Mouse (Mus musculus): ENCODE data around the gene Fkbp15. TPM values are rescaled to one million over a fixed set of nuclear protein-coding genes. Genes with fewer than 3 reads are reported as not detected.
A peak's percentile ranks its signal among the peaks of the same experiment; 100 is the strongest.

Gene Fkbp15
- polyA plus RNA-seq, 1 experiment = 26.1 TPM

- Histone ChIP-seq H3K4me3 (ENCODE audit: insufficient read depth, low read length) (no peak overlapping the region), H3K4me1 (ENCODE audit: control insufficient read depth, insufficient read depth, low read length) (no peaks in the 10 kb centered on the region), H3K27ac (ENCODE audit: insufficient read depth, low read length) (no peak overlapping the region)
- TF ChIP-seq CTCF (IDR thresholded peaks at IDR 0.05; ENCODE audit: extremely low read depth, insufficient read depth, low read length) = peak; percentile 19; the same call in 1 of the 2 replicates
- TF ChIP-seq POLR2A (IDR thresholded peaks at IDR 0.05; ENCODE audit: extremely low read depth, insufficient read depth, low read length) = no peak
These were observed 28.4 kb downstream of the Fkbp15 start for GRCm38 (mm10) chr4:62331977-62332376.

- Histone ChIP-seq H3K4me3 (ENCODE audit: insufficient read depth, low read length) (no peak overlapping the region), H3K4me1 (ENCODE audit: control insufficient read depth, insufficient read depth, low read length) (no peaks in the 10 kb centered on the region)
- TF ChIP-seq CTCF (IDR thresholded peaks at IDR 0.05; ENCODE audit: extremely low read depth, insufficient read depth, low read length) (no peak), POLR2A (IDR thresholded peaks at IDR 0.05; ENCODE audit: extremely low read depth, insufficient read depth, low read length) (no peak)
These were observed 31.2 kb downstream of the Fkbp15 start for GRCm38 (mm10) chr4:62328941-62329660.

GRCm38 (mm10) chr4:62326111-62326510 is 34.2 kb downstream of the Fkbp15 start:
- Histone ChIP-seq H3K4me1 (ENCODE audit: control insufficient read depth, insufficient read depth, low read length) (no peaks in the 10 kb centered on the region), H3K27ac (ENCODE audit: insufficient read depth, low read length) (no peak overlapping the region), H3K4me3 (ENCODE audit: insufficient read depth, low read length) (no peak overlapping the region)
- TF ChIP-seq POLR2A (IDR thresholded peaks at IDR 0.05; ENCODE audit: extremely low read depth, insufficient read depth, low read length) = no peak
- no peak for TF ChIP-seq CTCF (IDR thresholded peaks at IDR 0.05; ENCODE audit: extremely low read depth, insufficient read depth, low read length)

More at GRCm38 (mm10) chr4:62328941-62329660, 31.2 kb downstream of the Fkbp15 start:
- no peak overlapping the region; the same call in 1 of the 2 replicates for H3K27ac ChIP-seq (ENCODE audit: insufficient read depth, low read length)

- TF ChIP-seq POLR2A (IDR thresholded peaks at IDR 0.05; ENCODE audit: extremely low read depth, insufficient read depth, low read length) = no peak
- TF ChIP-seq CTCF (IDR thresholded peaks at IDR 0.05; ENCODE audit: extremely low read depth, insufficient read depth, low read length) = no peak
- no peaks in the 10 kb centered on the region for H3K4me1 ChIP-seq (ENCODE audit: control insufficient read depth, insufficient read depth, low read length)
- no peak overlapping the region for H3K27ac ChIP-seq (ENCODE audit: insufficient read depth, low read length)
- no peak overlapping the region for H3K4me3 ChIP-seq (ENCODE audit: insufficient read depth, low read length)
These were observed 37.7 kb downstream of the Fkbp15 start for GRCm38 (mm10) chr4:62322684-62323083.

GRCm38 (mm10) chr4:62318294-62318693 is 42.1 kb downstream of the Fkbp15 start:
- no peak overlapping the region for H3K4me3 ChIP-seq (ENCODE audit: insufficient read depth, low read length)
- no peaks in the 10 kb centered on the region for H3K4me1 ChIP-seq (ENCODE audit: control insufficient read depth, insufficient read depth, low read length)
- no peak for TF ChIP-seq CTCF (IDR thresholded peaks at IDR 0.05; ENCODE audit: extremely low read depth, insufficient read depth, low read length)
- no peak for TF ChIP-seq POLR2A (IDR thresholded peaks at IDR 0.05; ENCODE audit: extremely low read depth, insufficient read depth, low read length)
- H3K27ac ChIP-seq (ENCODE audit: insufficient read depth, low read length) = no peak overlapping the region

- Histone ChIP-seq H3K4me3 (ENCODE audit: insufficient read depth, low read length) (no peak overlapping the region), H3K4me1 (ENCODE audit: control insufficient read depth, insufficient read depth, low read length) (no peaks in the 10 kb centered on the region), H3K27ac (ENCODE audit: insufficient read depth, low read length) (no peak overlapping the region)
- TF ChIP-seq POLR2A (IDR thresholded peaks at IDR 0.05; ENCODE audit: extremely low read depth, insufficient read depth, low read length) (no peak), CTCF (IDR thresholded peaks at IDR 0.05; ENCODE audit: extremely low read depth, insufficient read depth, low read length) (no peak)
These were observed 43.9 kb downstream of the Fkbp15 start for GRCm38 (mm10) chr4:62316456-62316855.

GRCm38 (mm10) chr4:62314516-62314915 is 45.8 kb downstream of the Fkbp15 start:
- TF ChIP-seq CTCF (IDR thresholded peaks at IDR 0.05; ENCODE audit: extremely low read depth, insufficient read depth, low read length) (no peak), POLR2A (IDR thresholded peaks at IDR 0.05; ENCODE audit: extremely low read depth, insufficient read depth, low read length) (no peak)
- H3K27ac ChIP-seq (ENCODE audit: insufficient read depth, low read length) = no peak overlapping the region
- no peak overlapping the region for H3K4me3 ChIP-seq (ENCODE audit: insufficient read depth, low read length)
- no peaks in the 10 kb centered on the region for H3K4me1 ChIP-seq (ENCODE audit: control insufficient read depth, insufficient read depth, low read length)

GRCm38 (mm10) chr4:62313641-62314211 is 46.6 kb downstream of the Fkbp15 start:
- Histone ChIP-seq H3K4me1 (ENCODE audit: control insufficient read depth, insufficient read depth, low read length) (no peaks in the 10 kb centered on the region), H3K27ac (ENCODE audit: insufficient read depth, low read length) (no peak overlapping the region), H3K4me3 (ENCODE audit: insufficient read depth, low read length) (no peak overlapping the region)
- TF ChIP-seq CTCF (IDR thresholded peaks at IDR 0.05; ENCODE audit: extremely low read depth, insufficient read depth, low read length) (no peak), POLR2A (IDR thresholded peaks at IDR 0.05; ENCODE audit: extremely low read depth, insufficient read depth, low read length) (no peak)

- TF ChIP-seq POLR2A (IDR thresholded peaks at IDR 0.05; ENCODE audit: extremely low read depth, insufficient read depth, low read length) (no peak), CTCF (IDR thresholded peaks at IDR 0.05; ENCODE audit: extremely low read depth, insufficient read depth, low read length) (no peak)
- H3K4me1 ChIP-seq (ENCODE audit: control insufficient read depth, insufficient read depth, low read length) = no peaks in the 10 kb centered on the region
- H3K27ac ChIP-seq (ENCODE audit: insufficient read depth, low read length) = no peak overlapping the region
- no peak overlapping the region for H3K4me3 ChIP-seq (ENCODE audit: insufficient read depth, low read length)
These were observed 47.5 kb downstream of the Fkbp15 start for GRCm38 (mm10) chr4:62312821-62313220.

- no peak overlapping the region for H3K27ac ChIP-seq (ENCODE audit: insufficient read depth, low read length)
- no peak overlapping the region for H3K4me3 ChIP-seq (ENCODE audit: insufficient read depth, low read length)
- no peaks in the 10 kb centered on the region for H3K4me1 ChIP-seq (ENCODE audit: control insufficient read depth, insufficient read depth, low read length)
- TF ChIP-seq POLR2A (IDR thresholded peaks at IDR 0.05; ENCODE audit: extremely low read depth, insufficient read depth, low read length) (no peak), CTCF (IDR thresholded peaks at IDR 0.05; ENCODE audit: extremely low read depth, insufficient read depth, low read length) (no peak)
These were observed 51.9 kb downstream of the Fkbp15 start for GRCm38 (mm10) chr4:62308406-62308805.

Measured in cortical plate, adult 2 months (tissue).